Mouse (Mus musculus) layer of hippocampus, adult 9-11 months (tissue): ENCODE results near the gene Hectd4.
A peak's percentile ranks its signal among the peaks of the same experiment; 100 is the strongest.

ENCODE experiments used
- DNase-seq: peaks from one replicate; pipeline ENCODE4 v3.0.0; 2022

Gene Hectd4

DNA sequence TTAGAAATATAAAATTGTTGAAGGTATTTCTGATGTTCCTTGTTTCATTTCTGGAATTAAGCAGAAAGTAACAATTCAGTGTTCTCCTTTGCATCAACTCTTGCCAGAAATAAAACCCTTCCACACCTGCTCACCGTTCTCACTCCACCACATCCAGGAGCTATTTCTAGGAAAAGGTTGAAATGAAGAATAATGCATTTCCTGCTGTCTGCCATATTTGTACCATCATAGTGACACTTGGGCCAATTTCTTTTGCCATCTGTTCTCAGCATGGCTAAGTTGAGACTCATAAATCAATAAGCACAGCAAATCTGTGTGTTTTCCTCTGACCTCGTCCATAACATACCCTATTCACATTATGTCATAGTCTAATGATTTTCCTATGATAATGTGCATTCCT lies 18.2 kb downstream of the Hectd4 start:
- no peak for DNase-seq

DNA sequence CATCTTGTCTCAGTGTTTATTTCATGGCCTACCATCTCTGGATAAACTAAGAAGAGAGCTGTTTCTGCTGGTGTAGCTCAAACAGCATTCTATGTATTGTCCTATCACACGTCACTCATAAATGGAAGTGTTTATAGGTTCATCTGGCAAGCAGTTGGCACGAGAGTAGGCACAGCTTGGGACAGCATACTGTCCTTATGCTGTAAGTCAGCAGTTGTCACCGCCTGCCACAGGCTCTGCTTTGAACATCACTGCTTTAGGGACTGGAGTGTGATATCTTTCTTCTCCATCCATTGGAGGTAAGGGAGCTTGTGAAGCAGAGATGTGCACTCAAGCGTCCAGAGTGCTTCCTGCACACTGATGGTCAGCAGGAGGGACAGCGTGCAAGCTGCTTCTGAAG lies 19.8 kb downstream of the Hectd4 start:
- DNase-seq, result peak; percentile 80

DNA sequence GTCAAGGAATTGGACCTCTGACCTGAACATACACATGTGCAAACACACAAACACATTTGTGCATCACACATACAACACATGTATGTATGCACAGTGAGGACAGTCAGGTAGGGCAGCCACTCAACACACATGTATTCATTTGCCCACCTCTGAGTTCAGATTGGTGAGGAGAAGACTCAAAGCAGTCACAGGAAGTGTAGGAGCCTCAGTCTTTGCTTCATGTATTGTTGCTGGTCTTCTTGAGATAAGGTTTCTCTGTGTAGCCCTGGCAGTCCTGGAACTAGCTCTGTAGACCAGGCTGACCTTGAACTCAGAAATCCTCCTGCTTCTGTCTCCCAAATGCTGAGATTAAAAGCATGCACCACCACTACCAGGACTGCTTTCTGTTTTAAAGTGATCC lies 21.2 kb downstream of the Hectd4 start:
- DNase-seq, result no peak

DNA sequence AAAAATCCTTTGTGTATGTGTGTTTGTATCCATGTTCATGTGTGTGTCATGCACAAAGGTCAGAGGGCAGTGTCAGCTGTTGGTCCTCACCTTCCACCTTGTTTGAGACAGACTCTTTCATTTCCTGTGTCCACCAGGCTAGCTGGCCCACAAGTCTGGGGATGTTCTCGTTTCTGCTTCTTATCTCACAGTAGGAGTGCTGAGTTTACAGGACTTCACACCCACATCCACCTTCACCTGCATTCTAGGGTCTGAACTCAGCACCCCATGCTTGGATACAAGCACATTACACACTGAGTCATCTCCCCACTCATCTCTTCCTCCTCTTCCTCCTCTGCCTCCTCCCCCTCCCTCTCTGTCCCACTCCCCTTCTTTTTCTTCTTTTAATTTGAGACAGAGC lies 22.2 kb downstream of the Hectd4 start:
- DNase-seq, result no peak

DNA sequence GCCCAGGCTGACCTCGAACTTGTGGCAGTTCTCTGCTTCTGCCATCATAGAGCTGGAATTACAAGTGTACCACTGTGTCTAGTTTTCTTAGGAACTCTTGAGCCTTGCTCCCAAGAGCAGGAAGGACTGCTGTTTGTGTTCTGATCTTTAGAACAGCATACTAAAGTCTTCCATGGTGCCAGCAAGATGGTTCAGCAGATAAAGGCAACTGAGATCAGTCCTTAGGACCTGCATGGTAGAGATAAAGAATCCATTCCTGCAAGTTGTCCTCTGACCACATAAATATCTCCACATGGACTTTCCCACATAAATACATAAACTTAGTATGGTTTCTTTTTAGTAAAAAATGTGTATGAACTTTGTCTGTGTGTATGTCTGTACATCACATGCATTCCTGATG lies 22.7 kb downstream of the Hectd4 start:
- no peak for DNase-seq

DNA sequence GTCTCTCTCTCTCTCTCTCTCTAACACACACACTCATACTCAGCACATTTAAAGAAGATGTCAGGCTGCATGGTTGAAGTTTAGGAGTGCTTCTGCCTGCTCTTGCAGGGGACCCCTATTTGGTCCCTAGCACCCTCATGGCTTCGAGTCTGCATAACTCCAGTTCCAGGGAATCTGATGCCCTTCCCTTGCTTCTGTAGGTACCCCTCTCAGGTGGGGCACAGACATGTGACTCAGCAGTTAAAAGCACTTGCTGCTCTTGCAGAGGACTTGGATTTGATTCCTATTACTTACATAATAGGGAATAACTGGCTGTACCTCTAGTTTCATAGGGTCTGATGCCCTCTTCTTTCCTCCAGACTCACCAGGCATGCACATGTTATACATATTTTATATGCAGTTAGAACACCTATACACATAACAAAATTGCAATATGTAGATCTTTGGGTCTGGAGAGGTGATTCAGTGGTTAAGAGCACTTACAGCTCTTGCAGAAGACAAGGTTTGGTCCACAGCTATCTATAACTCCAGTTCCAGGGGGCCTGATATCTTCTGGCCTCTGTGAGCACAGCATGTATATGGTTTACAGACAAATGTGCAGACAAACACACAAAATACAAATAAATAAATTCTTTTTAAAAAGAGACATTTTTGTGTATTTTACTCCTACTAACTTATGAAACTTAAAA lies 23.8 kb downstream of the Hectd4 start:
- no peak for DNase-seq

DNA sequence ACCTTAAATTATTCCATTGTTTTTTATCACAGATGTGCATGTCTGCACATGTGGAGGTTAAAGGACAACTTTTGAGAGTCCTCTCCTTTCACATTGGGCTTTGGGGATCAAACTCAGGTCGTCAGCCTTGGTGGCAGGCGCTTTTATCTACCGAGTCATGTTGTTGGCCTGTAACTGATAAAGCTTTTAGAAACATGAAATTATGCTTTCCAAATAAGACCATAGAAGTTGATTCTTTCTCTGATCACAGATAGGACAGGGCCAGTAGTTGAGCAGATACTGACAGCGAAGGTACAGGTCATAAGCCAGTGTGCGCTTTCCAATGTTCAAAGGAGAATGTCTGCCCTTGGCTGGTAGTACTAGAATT lies 24.3 kb downstream of the Hectd4 start:
- no peak for DNase-seq

DNA sequence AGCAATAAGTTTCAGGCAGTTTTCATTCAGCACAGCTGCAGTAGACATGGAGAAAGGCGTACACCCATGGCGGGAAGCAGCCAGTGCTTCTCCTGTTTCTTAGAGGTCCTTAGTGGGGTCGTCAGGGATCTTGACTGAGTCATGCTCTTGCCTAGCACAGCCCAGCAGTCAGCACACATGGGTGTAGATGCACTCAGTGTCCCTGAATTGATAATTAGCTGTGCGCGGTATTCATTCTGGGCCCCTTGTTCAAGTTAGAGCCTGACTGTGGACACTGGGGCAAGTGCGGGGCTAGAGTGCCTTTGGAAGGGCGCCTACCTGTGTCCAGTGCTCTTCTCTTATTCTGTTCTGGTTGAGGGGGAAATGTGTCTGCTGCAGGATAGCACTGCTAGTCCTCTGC lies 25.2 kb downstream of the Hectd4 start:
- DNase-seq, result no peak

DNA sequence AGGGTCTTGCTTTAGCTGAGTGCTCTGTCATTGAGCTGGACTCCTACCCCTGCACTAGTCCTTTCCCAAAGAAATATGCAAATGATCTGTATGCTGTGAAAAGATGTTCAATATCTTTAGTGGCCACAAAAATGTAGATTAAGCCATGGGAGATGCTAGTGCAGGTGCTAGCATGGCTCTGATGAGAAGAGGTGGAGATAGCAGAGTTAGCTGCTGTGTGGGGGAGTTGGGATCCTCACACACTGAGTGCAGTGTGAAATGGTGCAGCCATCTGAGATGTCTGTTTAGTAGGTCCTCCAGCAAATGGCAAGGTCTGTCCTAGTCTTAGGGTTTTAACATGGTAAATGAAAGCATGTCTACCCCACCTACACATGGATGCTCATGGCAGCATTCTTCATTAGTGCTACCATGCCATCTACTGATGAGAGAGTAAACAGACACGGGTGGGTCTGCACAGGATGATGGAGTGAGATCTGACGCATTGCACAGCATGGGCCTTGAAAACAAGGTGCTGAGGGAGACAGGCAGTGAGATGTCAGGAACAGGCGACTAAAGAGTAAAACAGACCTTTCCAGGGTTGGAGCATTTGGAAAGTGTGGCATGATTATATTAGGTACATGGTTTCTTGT lies 28.9 kb downstream of the Hectd4 start:
- DNase-seq, result no peak

DNA sequence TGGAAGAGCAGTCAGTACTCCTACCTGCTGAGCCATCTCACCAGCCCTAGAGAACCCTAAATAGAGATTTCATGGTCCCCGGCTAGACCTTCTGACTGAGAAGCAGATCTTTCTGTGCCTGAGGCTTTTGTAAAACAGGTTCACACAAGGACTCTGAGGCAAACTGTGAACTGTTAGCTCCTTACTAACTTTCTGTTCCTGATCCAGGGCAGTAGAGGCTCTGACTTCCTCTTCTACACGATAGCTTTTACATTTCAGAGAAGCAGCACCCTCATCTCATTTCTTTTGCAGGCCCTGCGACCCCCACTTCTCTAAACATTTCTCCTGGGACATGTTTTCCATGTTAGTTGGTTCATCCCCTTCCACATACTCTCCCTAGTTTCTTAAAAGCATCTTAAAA lies 29.7 kb downstream of the Hectd4 start:
- DNase-seq, result no peak

DNA sequence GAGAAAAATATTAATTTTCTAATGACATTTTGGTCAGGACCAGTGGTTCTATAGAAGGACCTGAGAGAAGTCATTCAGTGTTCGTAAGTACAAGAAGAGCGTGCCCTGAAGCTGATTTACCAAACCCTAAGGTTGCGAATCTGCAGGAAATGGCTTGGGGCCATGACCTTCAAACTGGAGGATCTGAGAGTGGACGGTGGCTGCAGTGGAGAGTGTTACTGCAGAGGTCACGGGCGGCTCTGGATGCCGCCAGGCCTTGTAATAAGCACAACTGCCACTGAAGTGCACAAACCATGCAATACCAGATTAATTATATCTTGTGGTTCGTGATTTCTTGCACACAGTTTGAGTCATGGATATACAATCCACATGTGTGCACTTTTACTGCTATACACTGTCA lies 31.8 kb downstream of the Hectd4 start:
- DNase-seq, result no peak

DNA sequence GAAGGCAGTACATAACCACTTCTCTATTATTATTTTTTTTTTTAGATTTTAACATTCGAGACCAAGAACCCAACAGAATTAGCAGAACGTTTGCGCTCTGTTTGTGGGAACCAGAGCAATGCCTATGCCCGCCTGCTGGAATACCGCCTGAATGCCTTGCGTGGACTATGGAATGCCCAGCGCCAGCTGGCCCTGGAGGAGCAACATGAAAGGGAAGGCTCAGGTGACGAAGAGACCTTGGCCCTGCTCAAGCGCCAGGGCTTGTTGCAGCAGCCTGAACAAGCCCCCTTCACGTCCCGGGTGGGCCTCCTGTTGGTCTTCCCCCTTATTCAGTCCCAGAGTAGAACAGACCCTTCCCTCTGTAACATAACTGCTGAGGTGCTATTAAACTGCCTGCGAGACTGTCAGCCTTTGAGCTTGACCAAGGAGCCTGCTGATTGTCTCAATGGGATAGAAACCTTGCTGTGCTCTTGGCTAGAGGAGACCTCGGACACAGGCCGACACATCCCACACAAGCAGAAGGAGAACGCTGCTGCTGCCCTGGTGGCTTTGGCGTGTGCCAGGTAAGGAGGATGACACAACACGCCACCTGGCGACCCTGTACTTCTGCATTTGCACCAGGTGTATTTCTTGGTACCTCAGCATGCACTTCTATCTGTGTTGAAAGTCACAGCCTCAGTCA lies 33.9 kb downstream of the Hectd4 start:
- no peak for DNase-seq

DNA sequence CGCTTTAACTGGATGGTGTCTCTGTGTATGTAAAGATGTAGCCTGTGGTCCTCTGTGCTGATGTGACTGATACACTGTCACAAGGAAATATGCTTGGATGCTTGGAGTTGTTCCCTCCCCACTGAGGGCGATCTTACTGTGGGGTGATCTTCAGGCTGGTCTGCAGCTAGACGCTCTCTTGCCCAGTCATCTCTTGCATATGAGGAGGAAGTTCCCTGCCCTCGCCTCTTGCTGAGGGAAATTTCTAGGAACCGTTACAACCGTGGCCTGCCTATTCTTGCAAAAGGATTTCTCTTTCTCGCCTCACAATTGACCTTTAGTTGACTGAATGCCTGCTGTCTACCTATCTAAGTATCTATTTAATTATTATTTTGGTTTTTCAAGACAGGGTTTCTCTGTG lies 35.0 kb downstream of the Hectd4 start:
- no peak for DNase-seq

DNA sequence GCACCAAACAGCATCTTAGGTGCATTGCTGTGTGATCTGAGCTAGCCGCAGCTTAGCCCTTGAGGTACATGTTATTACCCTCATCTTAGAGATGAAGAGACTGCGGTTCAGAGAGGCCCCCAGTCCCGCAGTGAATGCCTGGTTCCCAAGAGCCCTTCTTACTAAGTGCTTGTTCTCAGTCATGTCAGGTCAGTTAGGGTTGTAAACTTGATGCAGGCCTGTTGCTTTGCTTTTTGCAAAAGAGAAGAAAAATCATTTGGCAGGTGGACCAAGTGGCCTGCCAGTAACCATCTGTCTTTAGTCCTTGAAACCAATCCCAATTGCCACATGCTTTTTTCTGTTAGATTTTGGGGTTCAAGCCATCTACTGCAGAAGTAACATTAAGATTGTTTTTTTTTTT lies 41.8 kb downstream of the Hectd4 start:
- DNase-seq, result no peak

DNA sequence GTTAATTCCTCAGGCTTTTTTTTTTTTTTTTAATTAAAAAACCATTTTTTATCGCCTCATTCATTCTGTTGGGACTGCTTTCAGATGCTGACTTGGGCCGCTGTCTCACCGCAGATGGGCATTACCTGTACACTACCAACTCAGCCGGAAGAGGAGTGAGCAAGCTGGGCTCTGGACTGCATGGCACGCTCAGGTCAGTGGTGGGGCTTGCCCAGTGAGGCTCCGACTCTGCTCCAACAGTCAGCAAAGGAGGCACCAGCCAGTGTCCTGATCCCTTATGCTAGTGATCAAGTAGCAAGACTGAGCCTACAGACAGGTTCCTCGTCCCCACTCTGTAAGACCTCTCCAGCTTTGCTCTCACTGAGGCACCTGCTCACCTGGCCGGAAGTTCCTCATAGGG lies 42.4 kb downstream of the Hectd4 start:
- no peak for DNase-seq

DNA sequence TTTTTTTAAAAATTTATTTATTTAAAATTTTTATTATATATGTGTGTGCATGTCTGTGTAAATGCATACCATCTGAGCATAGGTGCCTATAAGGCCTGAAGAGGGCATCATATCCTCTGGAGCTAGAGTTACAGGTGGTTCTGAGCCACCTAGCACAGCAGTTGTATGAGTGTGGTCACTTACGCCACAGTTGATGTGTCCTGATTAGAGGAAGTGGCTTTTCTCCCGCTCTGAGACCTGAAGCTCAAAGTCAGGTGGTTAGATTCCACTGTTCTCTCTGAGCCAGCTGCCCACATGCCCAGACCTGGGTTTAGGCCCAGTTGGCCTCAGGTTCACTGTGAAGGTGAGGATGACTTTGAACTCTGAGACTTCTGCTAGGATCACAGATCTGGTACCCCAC lies 44.6 kb downstream of the Hectd4 start:
- DNase-seq, result no peak

DNA sequence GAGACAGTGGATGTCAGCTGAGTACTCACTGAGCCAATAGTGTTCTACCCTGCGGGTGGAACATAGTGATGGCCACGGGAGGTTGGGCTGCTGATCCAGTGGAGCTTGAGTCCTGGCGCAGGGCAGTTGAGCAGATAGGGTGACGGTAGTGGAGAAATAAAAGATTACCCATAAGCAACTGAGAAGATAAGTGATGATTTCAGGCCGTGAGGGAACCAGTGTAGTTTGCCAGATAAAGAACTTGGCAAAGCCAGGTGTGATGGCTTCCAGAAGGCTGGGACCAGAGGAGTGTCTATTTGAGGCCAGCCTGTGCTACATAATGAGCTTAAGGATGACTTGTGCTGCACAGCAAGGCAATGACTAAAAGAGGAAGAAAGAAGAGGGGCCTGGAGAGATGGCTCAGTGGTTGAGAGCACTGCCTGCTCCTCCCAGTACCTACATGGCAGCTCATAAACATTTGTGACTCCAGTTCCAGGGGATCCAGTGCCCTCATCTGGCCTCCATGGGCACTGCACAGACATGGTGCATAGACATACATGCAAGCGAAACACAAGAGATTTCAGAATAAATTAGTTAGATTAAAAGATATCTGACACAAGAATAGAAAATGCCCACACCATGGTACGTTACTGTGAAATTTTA lies 46.8 kb downstream of the Hectd4 start:
- DNase-seq, result peak; percentile 52

DNA sequence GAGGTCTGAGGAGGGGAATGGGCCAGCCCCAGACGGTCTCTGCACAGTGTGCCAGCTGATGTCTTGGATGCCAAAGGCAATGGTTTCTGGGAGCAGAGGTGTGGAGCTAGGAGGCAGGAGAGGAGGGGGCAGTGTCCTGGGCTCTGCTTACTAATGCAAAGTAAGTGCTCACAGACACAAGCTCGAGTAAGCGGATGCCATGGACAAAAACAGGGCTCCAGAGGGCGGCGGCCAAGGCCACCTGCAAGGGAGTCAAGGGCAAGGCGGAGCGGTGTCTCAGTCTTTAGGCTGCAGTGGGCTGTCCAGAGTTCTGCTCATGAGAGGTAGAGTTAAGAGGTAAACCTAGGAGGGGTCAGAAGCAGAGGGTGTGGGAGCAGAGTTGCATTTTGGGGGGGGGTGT lies 51.0 kb downstream of the Hectd4 start:
- no peak for DNase-seq

DNA sequence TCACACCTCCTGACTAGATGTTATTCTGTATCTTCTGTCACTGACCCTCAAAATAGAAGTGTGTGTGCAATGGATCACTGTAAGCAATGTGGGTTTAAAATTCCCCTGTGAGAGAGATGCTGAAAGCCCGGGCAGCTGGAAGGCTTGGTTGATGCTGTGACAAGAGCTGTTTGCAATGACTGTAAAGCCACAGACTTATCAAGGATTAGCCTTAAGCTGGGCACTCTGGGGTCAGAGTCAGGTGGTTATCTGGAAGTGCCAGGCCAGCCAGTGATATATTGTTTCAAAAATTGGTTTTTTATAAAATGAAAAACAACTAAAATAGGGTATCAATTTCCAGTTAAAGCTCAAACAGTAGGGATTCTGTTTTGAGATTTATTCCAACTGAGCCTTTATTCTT lies 56.8 kb downstream of the Hectd4 start:
- DNase-seq, result no peak

DNA sequence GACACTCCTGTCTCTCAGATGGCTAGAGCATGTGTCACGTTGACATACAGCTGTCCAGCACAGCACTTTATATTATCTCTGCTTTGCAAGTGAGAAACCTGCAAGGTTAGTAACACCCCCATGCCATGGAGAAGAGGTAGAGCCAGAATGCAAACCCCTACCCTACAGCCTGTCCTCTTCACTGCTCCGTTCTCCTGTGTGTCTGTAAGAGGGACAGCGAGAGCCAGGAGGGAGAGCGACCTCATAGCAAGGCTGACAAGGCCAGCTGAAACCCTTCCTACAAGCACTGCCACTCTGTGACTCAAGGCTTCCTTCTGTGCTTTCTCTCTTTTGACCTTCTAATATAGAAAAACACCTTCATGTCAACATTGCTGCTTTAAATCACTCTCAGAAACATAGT lies 60.4 kb downstream of the Hectd4 start:
- DNase-seq, result no peak

DNA sequence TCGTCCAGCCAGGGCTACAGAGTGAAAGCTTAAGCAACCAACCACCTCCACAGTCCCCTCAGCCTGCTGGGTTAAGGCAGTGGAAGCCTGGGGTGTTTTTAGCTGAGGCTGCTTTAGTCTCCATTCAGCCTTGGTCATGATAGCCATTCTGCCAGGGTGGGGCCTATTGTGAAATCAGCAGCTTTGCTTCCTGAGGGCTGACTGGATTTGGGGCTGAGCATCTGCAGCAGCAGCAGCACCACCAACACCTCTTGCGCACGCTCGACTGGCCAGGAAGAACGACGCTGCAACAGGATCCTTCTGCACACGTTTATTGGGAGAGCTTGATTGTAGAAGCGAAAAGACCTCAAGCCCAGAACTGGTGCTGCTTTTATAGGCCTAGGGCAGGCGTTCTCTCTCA lies 63.0 kb downstream of the Hectd4 start:
- DNase-seq, result no peak

DNA sequence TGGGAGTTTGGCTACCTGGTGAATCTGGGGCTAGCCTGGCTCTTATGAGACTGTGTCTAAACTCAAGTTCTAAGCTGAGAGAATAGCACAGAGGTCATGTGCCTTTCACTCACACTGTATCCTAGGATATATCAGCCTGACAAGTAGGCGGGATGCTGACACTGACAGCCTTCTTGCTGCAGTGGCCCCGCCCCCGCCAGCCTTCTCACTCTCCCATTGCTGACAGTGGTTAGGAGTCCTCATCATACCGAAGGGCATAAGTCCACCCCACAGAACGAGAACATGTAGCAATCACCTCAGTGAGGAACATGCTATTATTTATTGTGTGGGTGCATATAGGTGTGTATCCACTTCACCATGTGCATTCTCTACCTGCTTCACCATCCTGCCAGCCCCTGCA lies 64.8 kb downstream of the Hectd4 start:
- no peak for DNase-seq

DNA sequence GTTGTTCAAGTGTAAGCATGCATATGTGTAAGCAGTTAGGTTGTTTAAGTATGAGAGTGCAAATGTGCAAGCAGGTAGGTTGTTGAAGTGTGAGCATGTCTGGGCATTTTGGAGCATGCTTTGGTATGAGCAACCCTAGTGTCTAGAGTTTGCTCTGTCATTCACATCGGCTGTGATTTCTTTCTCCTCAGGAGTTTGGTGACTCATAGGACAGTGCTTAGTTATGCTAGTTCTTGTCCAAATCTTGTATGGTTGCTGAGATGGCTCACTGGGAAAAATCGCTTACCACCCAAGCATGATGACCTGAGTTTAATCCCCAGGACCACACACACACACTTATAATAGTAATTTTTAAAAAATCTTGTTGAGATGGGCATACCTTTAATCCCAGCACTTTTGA lies 67.2 kb downstream of the Hectd4 start:
- DNase-seq, result no peak

DNA sequence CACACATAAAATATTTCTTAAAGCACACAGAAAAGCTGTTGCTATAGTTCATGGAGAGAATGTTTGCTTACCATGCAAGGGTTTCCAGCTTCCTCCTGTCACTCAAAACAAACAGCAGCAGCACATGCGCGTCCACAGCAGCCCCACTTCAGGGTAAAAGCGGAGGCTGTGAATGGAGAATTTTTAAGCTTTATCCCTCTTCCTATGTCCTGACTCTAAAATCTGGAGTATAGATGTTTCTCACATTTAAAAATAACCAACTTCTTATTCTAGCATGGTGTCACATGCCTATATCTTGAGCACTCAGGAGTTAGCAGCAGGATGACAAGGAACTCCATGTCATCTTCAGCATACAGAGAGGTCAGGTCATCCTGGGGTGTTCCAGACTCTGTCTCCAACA lies 70.3 kb downstream of the Hectd4 start:
- DNase-seq, result no peak
